In genomic region chr7:139381877-139382276, GRCm38 (mm10) we compare ENCODE assay signal across 16 mouse cellular contexts.
"Had no signal": no experiment of that assay in that cellular context is flagged by ENCODE, and none has a peak within 500 bp of the region (broad histone marks: within the 10 kb centered on the region; RNA-seq: fewer than 3 reads in every experiment).

No protein-coding gene starts in this region.

- H3K27me3 ChIP-seq: neural tube, embryonic 13.5 days; neural tube, embryonic 15.5 days; stomach, embryonic 15.5 days had no signal

- DNase-seq: retina, postnatal 1 day; right cerebral cortex, adult 18-20 months; right cerebral cortex, postnatal 14 days; right cerebral cortex, postnatal 25 days; right cerebral cortex, postnatal 4 days; spleen, adult 18-20 months; thymus, adult 18-20 months; thymus, adult 2 months; thymus, postnatal 14 days; thymus, postnatal 25 days; thymus, postnatal 36 days; thymus, postnatal 4 days had no signal

- H3K4me1 ChIP-seq: neural tube, embryonic 15.5 days; stomach, embryonic 15.5 days had no signal

- H3K4me2 ChIP-seq: neural tube, embryonic 13.5 days; neural tube, embryonic 15.5 days; stomach, embryonic 15.5 days had no signal

- H3K27ac ChIP-seq: neural tube, embryonic 13.5 days; neural tube, embryonic 15.5 days; stomach, embryonic 15.5 days; stomach, postnatal 0 days had no signal

- H3K36me3 ChIP-seq: neural tube, embryonic 13.5 days; neural tube, embryonic 15.5 days; stomach, embryonic 15.5 days had no signal

- H3K4me3 ChIP-seq: neural tube, embryonic 13.5 days; neural tube, embryonic 15.5 days; stomach, embryonic 15.5 days had no signal

- H3K9ac ChIP-seq: neural tube, embryonic 13.5 days; neural tube, embryonic 15.5 days; stomach, embryonic 15.5 days had no signal

- H3K9me3 ChIP-seq: neural tube, embryonic 13.5 days; neural tube, embryonic 15.5 days; stomach, embryonic 15.5 days had no signal
